Mouse (Mus musculus): ENCODE measurements around the gene Dbr1. TPM values are rescaled to one million over a fixed set of nuclear protein-coding genes. Genes with fewer than 3 reads are reported as not detected.

Dbr1 gene
- 10 to 100 TPM; 12.4 to 15.9 TPM for total RNA-seq (2023)

GRCm38 (mm10) chr9:99575677-99576480 lies at the start of gene Dbr1:
TSS of gene Dbr1 (plus strand) at chr9:99575799.

GRCm38 (mm10) chr9:99568347-99569070 lies 7.1 kb upstream of the Dbr1 start, which contains the start of gene Armc8:
TSS of gene Armc8 (minus strand) at chr9:99568899.

GRCm38 (mm10) chr9:99612202-99612601 lies 36.6 kb downstream of the Dbr1 start, which contains the start of gene A4gnt:
TSS of gene A4gnt (plus strand) at chr9:99612502.

GRCm38 (mm10) chr9:99629281-99630011 lies 53.8 kb downstream of the Dbr1 start, which contains the start of gene Dzip1l:
TSS of gene Dzip1l (plus strand) at chr9:99629496.

Other genes starting within 250 kb of the Dbr1 start
- gene Esyt3, start 217.2 kb upstream of the Dbr1 start, total RNA-seq (2023), result not detected
- under 1 TPM; 0.35 to 0.44 TPM for gene Mras, start 138.4 kb upstream of the Dbr1 start, total RNA-seq (2023)
- not detected for gene Nme9, start 124.3 kb upstream of the Dbr1 start, total RNA-seq (2023)
- gene Armc8, start 6.9 kb upstream of the Dbr1 start, total RNA-seq (2023), result 10 to 100 TPM; 23.0 to 24.4 TPM
- gene A4gnt, start 36.7 kb downstream of the Dbr1 start, total RNA-seq (2023), result not detected
- not detected for gene Dzip1l, start 53.7 kb downstream of the Dbr1 start, total RNA-seq (2023)
- not detected for gene Cldn18, start 141.5 kb downstream of the Dbr1 start, total RNA-seq (2023)

Data from neutrophil, adult 59 days (primary cell).